Mouse (Mus musculus): ENCODE data around the gene Gdpd2.

The Gdpd2 gene

GRCm38 (mm10) chrX:100777655-100778234 is 48.1 kb downstream of the Gdpd2 start:
- no peak for DNase-seq

GRCm38 (mm10) chrX:100778397-100778796 is 48.7 kb downstream of the Gdpd2 start:
- no peak for DNase-seq

All from lung, adult 18-20 months (tissue).